Mouse (Mus musculus): ENCODE measurements around the gene Gpsm3.

GRCm38 (mm10) chr17:34629221-34629751 is 39.7 kb downstream of the Gpsm3 start, which contains the start of gene Prrt1:
- TF ChIP-seq CTCF (IDR thresholded peaks at IDR 0.05; ENCODE audit: low read depth, low read length), result no peak
- TF ChIP-seq POLR2A (IDR thresholded peaks at IDR 0.05; ENCODE audit: insufficient read depth, low read length), result no peak

Measured in ES-Bruce4 (cell line).